Mouse (Mus musculus): ENCODE measurements around the gene Ndfip2. TPM values are rescaled to one million over a fixed set of nuclear protein-coding genes. Genes with fewer than 3 reads are reported as not detected.

Ndfip2 gene
- polyA plus RNA-seq, 1 experiment from 2014 or later: 76.1 TPM

DNA sequence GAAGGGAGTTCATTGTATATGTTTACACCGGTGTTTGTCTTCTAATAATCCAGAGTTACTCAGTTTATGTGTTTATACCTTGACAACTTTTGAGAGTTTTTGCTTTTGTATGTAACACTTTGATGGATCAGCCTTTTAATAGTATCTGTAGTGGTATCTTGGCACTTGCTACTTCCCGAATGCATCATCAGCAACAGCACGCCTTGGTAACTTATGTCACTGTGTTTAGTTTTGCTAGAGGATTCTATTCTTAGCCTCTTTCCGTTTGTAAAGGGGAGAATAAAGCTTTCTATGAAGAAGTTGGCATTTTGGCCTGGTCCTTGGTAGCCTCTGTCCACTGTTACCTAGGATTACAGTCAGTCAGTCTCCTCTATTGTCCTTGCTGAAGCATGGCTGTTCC lies 14.2 kb downstream of the Ndfip2 start:
- Histone ChIP-seq H3K9ac (ENCODE audit: low read length) (no peak overlapping the region), H3K27ac (ENCODE audit: low read depth, low read length) (no peak overlapping the region), H3K4me3 (ENCODE audit: low read depth, low read length) (no peak overlapping the region), H3K4me2 (no peak overlapping the region), H3K27me3 (ENCODE audit: control insufficient read depth, insufficient read depth, low read length) (no peaks in the 10 kb centered on the region), H3K36me3 (ENCODE audit: control insufficient read depth, insufficient read depth, low read length) (no peaks in the 10 kb centered on the region), H3K4me1 (ENCODE audit: control insufficient read depth, insufficient read depth, low read length) (no peaks in the 10 kb centered on the region; the same call in 1 of the 2 replicates), H3K9me3 (ENCODE audit: control insufficient read depth, low read length) (no peaks in the 10 kb centered on the region)
- DNase-seq (ENCODE audit: low spot score, missing footprints): no peak
- ATAC-seq (ENCODE audit: low FRiP score): no peak
- WGBS: 87% methylated on average over 4 of the region's 4 CpGs

- ATAC-seq (ENCODE audit: low FRiP score): 0 out of 2 replicates have a peak, but pooled peaks have one; percentile 38
- Histone ChIP-seq H3K27me3 (ENCODE audit: control insufficient read depth, insufficient read depth, low read length) (no peaks in the 10 kb centered on the region), H3K4me3 (ENCODE audit: low read depth, low read length) (no peak overlapping the region), H3K36me3 (ENCODE audit: control insufficient read depth, insufficient read depth, low read length) (no peaks in the 10 kb centered on the region), H3K9ac (ENCODE audit: low read length) (no peak overlapping the region), H3K4me2 (no peak overlapping the region), H3K4me1 (ENCODE audit: control insufficient read depth, insufficient read depth, low read length) (no peaks in the 10 kb centered on the region; the same call in 1 of the 2 replicates), H3K9me3 (ENCODE audit: control insufficient read depth, low read length) (no peaks in the 10 kb centered on the region), H3K27ac (ENCODE audit: low read depth, low read length) (no peak overlapping the region)
- DNase-seq (ENCODE audit: low spot score, missing footprints): no peak
- WGBS: 75% methylated on average over 5 of the region's 5 CpGs
These were observed 16.8 kb downstream of the Ndfip2 start for GRCm38 (mm10) chr14:105275196-105275595.

DNA sequence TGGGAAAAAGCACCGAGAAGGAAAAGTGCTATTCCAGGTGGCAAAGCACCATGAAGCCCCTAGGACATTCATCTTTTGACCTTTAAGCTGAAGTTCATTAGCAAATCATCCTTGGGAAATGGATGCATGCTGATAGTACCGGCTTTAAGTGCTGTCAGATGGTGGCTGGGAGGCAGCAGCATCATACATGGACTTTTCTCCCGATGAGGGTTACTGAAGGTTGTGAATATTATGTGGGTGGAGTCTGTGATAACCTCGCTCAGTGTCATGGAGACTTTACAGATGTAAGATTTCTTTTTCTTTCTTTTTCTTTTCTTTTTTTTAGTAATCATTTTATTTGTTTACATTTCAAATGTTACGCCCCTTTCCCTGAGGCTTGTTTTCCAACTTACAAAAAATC lies 18.9 kb downstream of the Ndfip2 start:
- WGBS: 85% methylated on average over 5 of the region's 5 CpGs
- H3K9ac ChIP-seq (ENCODE audit: low read length): no peak overlapping the region
- H3K27ac ChIP-seq (ENCODE audit: low read depth, low read length): no peak overlapping the region

DNA sequence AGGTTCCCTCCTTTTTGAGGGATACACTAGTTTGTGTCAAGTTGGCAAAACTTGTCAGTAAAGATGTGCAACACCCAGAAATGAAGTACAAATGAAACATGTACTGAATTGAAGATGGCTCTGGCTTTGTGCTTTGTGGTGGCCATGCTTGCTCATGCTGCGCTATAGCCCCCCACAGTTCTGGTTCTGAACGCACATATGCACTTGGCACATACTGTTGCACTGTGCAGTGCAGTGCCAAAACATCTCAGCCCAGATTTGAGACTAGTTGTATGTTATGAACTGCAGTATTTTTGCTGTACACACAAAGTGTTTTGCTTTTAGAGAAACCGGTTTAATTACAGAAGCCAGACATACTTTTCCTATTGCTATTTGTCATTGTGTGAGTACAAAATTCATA lies 25.7 kb downstream of the Ndfip2 start:
- DNase-seq (ENCODE audit: low spot score, missing footprints) (no peak), ATAC-seq (ENCODE audit: low FRiP score) (no peak)
- Histone ChIP-seq H3K9me3 (ENCODE audit: control insufficient read depth, low read length) (no peaks in the 10 kb centered on the region), H3K4me2 (no peak overlapping the region), H3K4me1 (ENCODE audit: control insufficient read depth, insufficient read depth, low read length) (no peaks in the 10 kb centered on the region), H3K4me3 (ENCODE audit: low read depth, low read length) (no peak overlapping the region), H3K36me3 (ENCODE audit: control insufficient read depth, insufficient read depth, low read length) (no peaks in the 10 kb centered on the region), H3K27me3 (ENCODE audit: control insufficient read depth, insufficient read depth, low read length) (no peaks in the 10 kb centered on the region), H3K27ac (ENCODE audit: low read depth, low read length) (no peak overlapping the region), H3K9ac (ENCODE audit: low read length) (no peak overlapping the region)
- 91% methylated on average over 3 of the region's 3 CpGs for WGBS

More for the DNA sequence above, 18.9 kb downstream of the Ndfip2 start:
- Histone ChIP-seq H3K4me1 (ENCODE audit: control insufficient read depth, insufficient read depth, low read length) (no peaks in the 10 kb centered on the region; the same call in 1 of the 2 replicates), H3K4me2 (no peak overlapping the region), H3K27me3 (ENCODE audit: control insufficient read depth, insufficient read depth, low read length) (no peaks in the 10 kb centered on the region), H3K9me3 (ENCODE audit: control insufficient read depth, low read length) (no peaks in the 10 kb centered on the region), H3K36me3 (ENCODE audit: control insufficient read depth, insufficient read depth, low read length) (no peaks in the 10 kb centered on the region), H3K4me3 (ENCODE audit: low read depth, low read length) (no peak overlapping the region)
- no peak for DNase-seq (ENCODE audit: low spot score, missing footprints)
- no peak for ATAC-seq (ENCODE audit: low FRiP score)

DNA sequence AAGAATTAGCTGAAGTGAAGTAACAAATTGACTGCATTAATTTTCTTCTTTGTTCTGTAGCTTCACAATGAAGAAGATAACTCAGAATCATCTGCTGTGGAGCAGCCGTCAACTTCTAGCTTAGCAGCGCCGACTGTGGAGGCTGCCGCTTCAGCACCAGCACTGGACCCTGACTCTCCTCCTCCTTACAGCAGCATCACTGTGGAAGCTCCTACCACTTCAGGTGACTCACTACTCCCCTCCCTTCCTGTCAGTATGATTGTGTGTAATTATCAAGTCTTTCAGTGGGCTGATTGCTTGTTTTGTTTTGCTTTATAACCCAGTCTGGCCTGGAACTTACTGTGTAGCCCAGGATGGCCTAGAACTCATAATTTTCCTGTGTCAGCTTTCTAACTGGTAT lies 29.2 kb downstream of the Ndfip2 start:
- 92% methylated on average over 4 of the region's 4 CpGs for WGBS
- H3K9me3 ChIP-seq (ENCODE audit: control insufficient read depth, low read length): no peaks in the 10 kb centered on the region

GRCm38 (mm10) chr14:105287972-105288371 lies 29.6 kb downstream of the Ndfip2 start:
- ATAC-seq (ENCODE audit: low FRiP score) (no peak), DNase-seq (ENCODE audit: low spot score, missing footprints) (no peak)
- H3K9me3 ChIP-seq (ENCODE audit: control insufficient read depth, low read length): no peaks in the 10 kb centered on the region
- no peak overlapping the region for H3K4me2 ChIP-seq
- H3K36me3 ChIP-seq (ENCODE audit: control insufficient read depth, insufficient read depth, low read length): peaks cover 2% of the 10 kb centered on the region; the same call in 1 of the 2 replicates
- H3K4me3 ChIP-seq (ENCODE audit: low read depth, low read length): no peak overlapping the region
- H3K4me1 ChIP-seq (ENCODE audit: control insufficient read depth, insufficient read depth, low read length): no peaks in the 10 kb centered on the region
- 93% methylated on average over 2 of the region's 2 CpGs for WGBS
- no peak overlapping the region for H3K9ac ChIP-seq (ENCODE audit: low read length)
- H3K27ac ChIP-seq (ENCODE audit: low read depth, low read length): no peak overlapping the region
- H3K27me3 ChIP-seq (ENCODE audit: control insufficient read depth, insufficient read depth, low read length): no peaks in the 10 kb centered on the region

More for the DNA sequence above, 29.2 kb downstream of the Ndfip2 start:
- Histone ChIP-seq H3K4me2 (no peak overlapping the region), H3K4me3 (ENCODE audit: low read depth, low read length) (no peak overlapping the region), H3K36me3 (ENCODE audit: control insufficient read depth, insufficient read depth, low read length) (peaks cover 2% of the 10 kb centered on the region; the same call in 1 of the 2 replicates), H3K27ac (ENCODE audit: low read depth, low read length) (no peak overlapping the region), H3K27me3 (ENCODE audit: control insufficient read depth, insufficient read depth, low read length) (no peaks in the 10 kb centered on the region), H3K9ac (ENCODE audit: low read length) (no peak overlapping the region), H3K4me1 (ENCODE audit: control insufficient read depth, insufficient read depth, low read length) (no peaks in the 10 kb centered on the region)
- ATAC-seq (ENCODE audit: low FRiP score) (no peak), DNase-seq (ENCODE audit: low spot score, missing footprints) (no peak)

DNA sequence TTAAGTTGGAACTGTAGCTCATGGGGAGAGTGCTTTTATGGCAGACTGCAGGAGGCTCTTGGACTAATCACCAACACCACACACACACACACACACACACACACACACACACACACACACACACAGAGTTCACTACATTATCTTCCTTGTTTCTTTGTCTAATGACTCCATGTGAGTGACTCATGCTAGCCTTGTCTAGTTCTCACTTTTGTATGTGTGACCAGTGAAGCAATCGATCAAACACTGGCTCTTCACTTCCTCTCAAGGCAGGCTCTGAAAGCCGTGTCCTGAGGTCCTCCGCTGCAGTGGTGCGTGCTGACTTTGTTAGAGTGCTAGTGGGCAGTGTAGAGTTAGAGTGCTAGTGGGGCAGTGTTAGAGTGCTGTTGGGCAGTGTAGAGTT lies 30.2 kb downstream of the Ndfip2 start:
- ATAC-seq (ENCODE audit: low FRiP score): no peak
- no peak overlapping the region for H3K27ac ChIP-seq (ENCODE audit: low read depth, low read length)
- no peaks in the 10 kb centered on the region for H3K4me1 ChIP-seq (ENCODE audit: control insufficient read depth, insufficient read depth, low read length)
- no peaks in the 10 kb centered on the region for H3K9me3 ChIP-seq (ENCODE audit: control insufficient read depth, low read length)
- 94% methylated on average over 4 of the region's 4 CpGs for WGBS
- peaks cover 2% of the 10 kb centered on the region; the same call in 1 of the 2 replicates for H3K36me3 ChIP-seq (ENCODE audit: control insufficient read depth, insufficient read depth, low read length)
- H3K27me3 ChIP-seq (ENCODE audit: control insufficient read depth, insufficient read depth, low read length): no peaks in the 10 kb centered on the region
- H3K4me3 ChIP-seq (ENCODE audit: low read depth, low read length): no peak overlapping the region
- H3K9ac ChIP-seq (ENCODE audit: low read length): no peak overlapping the region
- DNase-seq (ENCODE audit: low spot score, missing footprints): no peak
- H3K4me2 ChIP-seq: no peak overlapping the region

- DNase-seq (ENCODE audit: low spot score, missing footprints): no peak
- Histone ChIP-seq H3K36me3 (ENCODE audit: control insufficient read depth, insufficient read depth, low read length) (peaks cover 2% of the 10 kb centered on the region; the same call in 1 of the 2 replicates), H3K27me3 (ENCODE audit: control insufficient read depth, insufficient read depth, low read length) (no peaks in the 10 kb centered on the region), H3K9ac (ENCODE audit: low read length) (no peak overlapping the region), H3K27ac (ENCODE audit: low read depth, low read length) (no peak overlapping the region), H3K4me2 (no peak overlapping the region), H3K4me3 (ENCODE audit: low read depth, low read length) (no peak overlapping the region), H3K4me1 (ENCODE audit: control insufficient read depth, insufficient read depth, low read length) (no peaks in the 10 kb centered on the region), H3K9me3 (ENCODE audit: control insufficient read depth, low read length) (no peaks in the 10 kb centered on the region)
- ATAC-seq (ENCODE audit: low FRiP score): no peak
- 92% methylated on average over 9 of the region's 9 CpGs for WGBS
These were observed 33.8 kb downstream of the Ndfip2 start for GRCm38 (mm10) chr14:105292139-105292538.

GRCm38 (mm10) chr14:105293777-105294176 lies 35.4 kb downstream of the Ndfip2 start:
- Histone ChIP-seq H3K4me3 (ENCODE audit: low read depth, low read length) (no peak overlapping the region), H3K36me3 (ENCODE audit: control insufficient read depth, insufficient read depth, low read length) (peaks cover 2% of the 10 kb centered on the region; the same call in 1 of the 2 replicates), H3K4me1 (ENCODE audit: control insufficient read depth, insufficient read depth, low read length) (no peaks in the 10 kb centered on the region), H3K27me3 (ENCODE audit: control insufficient read depth, insufficient read depth, low read length) (no peaks in the 10 kb centered on the region), H3K27ac (ENCODE audit: low read depth, low read length) (no peak overlapping the region), H3K9ac (ENCODE audit: low read length) (no peak overlapping the region), H3K4me2 (no peak overlapping the region), H3K9me3 (ENCODE audit: control insufficient read depth, low read length) (no peaks in the 10 kb centered on the region)
- ATAC-seq (ENCODE audit: low FRiP score) (no peak), DNase-seq (ENCODE audit: low spot score, missing footprints) (no peak)
- 89% methylated on average over 3 of the region's 3 CpGs for WGBS

All from midbrain, embryonic 11.5 days (tissue).